In genomic region chrX:8211490-8212207, GRCm38 (mm10) we compare ENCODE assay signal across 24 mouse cellular contexts. TPM values are rescaled to one million over a fixed set of nuclear protein-coding genes. Genes with fewer than 3 reads are reported as not detected.
DNase-seq lines count a peak whose midpoint lies in the region; ATAC-seq and TF ChIP-seq lines count a peak whose summit lies in the region.
"Had no signal": no experiment of that assay in that cellular context is flagged by ENCODE, and none has a peak within 500 bp of the region (broad histone marks: within the 10 kb centered on the region; RNA-seq: fewer than 3 reads in every experiment).

No protein-coding gene starts in this region.

- TF ChIP-seq EP300 in liver, embryonic 14.5 days (IDR thresholded peaks at IDR 0.05; ENCODE audit: low read depth): 0 out of 2 replicates have a peak, but pooled peaks have one; percentile 10
- TF ChIP-seq EP300 in lung, postnatal 0 days (IDR thresholded peaks at IDR 0.05): peak; percentile 61

- 39% methylated on average over 7 of the region's 7 CpGs for WGBS in liver, embryonic 14.5 days (ENCODE audit: insufficient replicate concordance)
- WGBS in liver, embryonic 11.5 days: 68% methylated on average over 7 of the region's 7 CpGs
- 72% methylated on average over 7 of the region's 7 CpGs for WGBS in lung, postnatal 0 days
- WGBS in forebrain, postnatal 0 days: 80% methylated on average over 7 of the region's 7 CpGs

- no peak overlapping the region for H3K4me2 ChIP-seq in liver, embryonic 14.5 days (ENCODE audit: low read depth)
- no peak overlapping the region for H3K4me2 ChIP-seq in liver, embryonic 11.5 days
- no peak overlapping the region for H3K4me2 ChIP-seq in lung, postnatal 0 days (replicated peaks; ENCODE audit: low read depth, low read length)
- no peak overlapping the region for H3K4me2 ChIP-seq in forebrain, postnatal 0 days (ENCODE audit: low read depth)
- H3K4me2 ChIP-seq: embryonic facial prominence, embryonic 13.5 days; embryonic facial prominence, embryonic 15.5 days; forebrain, embryonic 12.5 days had no signal

- ATAC-seq in liver, embryonic 14.5 days (ENCODE audit: insufficient read depth): peak; percentile 15; the same call in 1 of the 2 replicates
- ATAC-seq in liver, embryonic 11.5 days (replicated peaks; ENCODE audit: low FRiP score): no peak
- ATAC-seq in lung, postnatal 0 days: no peak; the same call in 1 of the 2 replicates
- ATAC-seq in megakaryocyte progenitor cell, adult 5-6 weeks (replicated peaks; ENCODE audit: poor library complexity): peak; percentile 39; the same call in 1 of the 2 replicates
- no peak for ATAC-seq in forebrain, postnatal 0 days
- ATAC-seq: activated CD4-positive, CD25-positive, alpha-beta regulatory T cell, adult 4 months; forebrain, embryonic 14.5 days; forebrain, embryonic 16.5 days; Patski had no signal

- no peak for DNase-seq in liver, embryonic 14.5 days (ENCODE audit: low read depth in 3 of 3, low spot score in 3 of 3)
- DNase-seq in liver, embryonic 11.5 days (ENCODE audit: low spot score): no peak
- DNase-seq in lung, postnatal 0 days (ENCODE audit: low spot score): peak; percentile 35
- DNase-seq in lung, adult 18-20 months: no peak
- DNase-seq in forebrain, postnatal 0 days: no peak
- DNase-seq: adrenal gland, adult 8-10 months; adrenal gland, postnatal 14 days; adrenal gland, postnatal 36 days; cerebellum, adult 11-12 months; cerebellum, adult 2 months; cerebellum, adult 9-10 months; cerebellum, postnatal 10 days; cerebellum, postnatal 25 days had no signal

- no peak overlapping the region for H3K27ac ChIP-seq in liver, embryonic 14.5 days
- no peak overlapping the region for H3K27ac ChIP-seq in liver, embryonic 11.5 days (ENCODE audit: low read depth, low read length)
- H3K27ac ChIP-seq in lung, postnatal 0 days (ENCODE audit: low read length): no peak overlapping the region
- H3K27ac ChIP-seq in forebrain, postnatal 0 days (ENCODE audit: low read depth, low read length): no peak overlapping the region
- H3K27ac ChIP-seq: embryonic facial prominence, embryonic 13.5 days; embryonic facial prominence, embryonic 15.5 days; forebrain, embryonic 10.5 days; forebrain, embryonic 12.5 days had no signal

- no peak overlapping the region for H3K9ac ChIP-seq in liver, embryonic 14.5 days (replicated peaks)
- no peak overlapping the region for H3K9ac ChIP-seq in liver, embryonic 11.5 days (ENCODE audit: low read depth, low read length)
- no peak overlapping the region for H3K9ac ChIP-seq in lung, postnatal 0 days (replicated peaks; ENCODE audit: low read depth)
- H3K9ac ChIP-seq in forebrain, postnatal 0 days: no peak overlapping the region
- H3K9ac ChIP-seq: embryonic facial prominence, embryonic 13.5 days; embryonic facial prominence, embryonic 15.5 days; forebrain, embryonic 12.5 days had no signal

- H3K36me3 ChIP-seq in liver, embryonic 14.5 days (replicated peaks; ENCODE audit: control insufficient read depth, insufficient read depth, low read depth): no peaks in the 10 kb centered on the region
- H3K36me3 ChIP-seq in liver, embryonic 11.5 days (ENCODE audit: control insufficient read depth, insufficient read depth, low read length): no peaks in the 10 kb centered on the region
- H3K36me3 ChIP-seq in lung, postnatal 0 days (ENCODE audit: insufficient read depth, low read length): no peaks in the 10 kb centered on the region
- no peaks in the 10 kb centered on the region for H3K36me3 ChIP-seq in forebrain, postnatal 0 days (ENCODE audit: insufficient read depth)
- H3K36me3 ChIP-seq: embryonic facial prominence, embryonic 13.5 days; embryonic facial prominence, embryonic 15.5 days; forebrain, embryonic 10.5 days; forebrain, embryonic 12.5 days had no signal

- TF ChIP-seq CTCF in liver, embryonic 14.5 days (IDR thresholded peaks at IDR 0.05; ENCODE audit: low read depth): no peak
- no peak for TF ChIP-seq CTCF in lung, postnatal 0 days (IDR thresholded peaks at IDR 0.05)
- no peak for TF ChIP-seq CTCF in forebrain, postnatal 0 days (IDR thresholded peaks at IDR 0.05; ENCODE audit: low read depth)

- H3K4me3 ChIP-seq in liver, embryonic 14.5 days (ENCODE audit: insufficient read depth in 1 of 2, low read depth in 2 of 2, low read length in 2 of 2): no peak overlapping the region
- H3K4me3 ChIP-seq in liver, embryonic 11.5 days (ENCODE audit: low read depth, low read length): no peak overlapping the region
- H3K4me3 ChIP-seq in lung, postnatal 0 days (ENCODE audit: low read depth, low read length): no peak overlapping the region
- no peak overlapping the region for H3K4me3 ChIP-seq in forebrain, postnatal 0 days (ENCODE audit: low read depth, low read length)
- H3K4me3 ChIP-seq: embryonic facial prominence, embryonic 13.5 days; embryonic facial prominence, embryonic 15.5 days; erythroblast, embryonic 14.5 days; forebrain, embryonic 10.5 days; forebrain, embryonic 12.5 days had no signal

- H3K9me3 ChIP-seq in liver, embryonic 14.5 days (ENCODE audit: control insufficient read depth, low read length): no peaks in the 10 kb centered on the region
- H3K9me3 ChIP-seq in liver, embryonic 11.5 days (ENCODE audit: control insufficient read depth, low read length): no peaks in the 10 kb centered on the region
- no peaks in the 10 kb centered on the region for H3K9me3 ChIP-seq in lung, postnatal 0 days (ENCODE audit: low read length)
- no peaks in the 10 kb centered on the region for H3K9me3 ChIP-seq in forebrain, postnatal 0 days (ENCODE audit: low read length)
- H3K9me3 ChIP-seq: embryonic facial prominence, embryonic 13.5 days; embryonic facial prominence, embryonic 15.5 days; forebrain, embryonic 10.5 days; forebrain, embryonic 12.5 days had no signal

- H3K27me3 ChIP-seq in liver, embryonic 14.5 days (ENCODE audit: control insufficient read depth, insufficient read depth, low read length): no peaks in the 10 kb centered on the region
- H3K27me3 ChIP-seq in liver, embryonic 11.5 days (replicated peaks; ENCODE audit: control insufficient read depth, insufficient read depth, low read length): no peaks in the 10 kb centered on the region
- H3K27me3 ChIP-seq in lung, postnatal 0 days (replicated peaks; ENCODE audit: insufficient read depth, low read length): no peaks in the 10 kb centered on the region
- H3K27me3 ChIP-seq in forebrain, postnatal 0 days (ENCODE audit: insufficient read depth, low read length): no peaks in the 10 kb centered on the region
- H3K27me3 ChIP-seq: embryonic facial prominence, embryonic 13.5 days; embryonic facial prominence, embryonic 15.5 days; forebrain, embryonic 12.5 days had no signal

- H3K4me1 ChIP-seq in liver, embryonic 14.5 days (replicated peaks; ENCODE audit: control insufficient read depth in 2 of 2, insufficient read depth in 2 of 2, low read length in 1 of 2): peaks cover 0 to 3% of the 10 kb centered on the region in 2 experiments; a peak in 1 of 4 replicates
- H3K4me1 ChIP-seq in liver, embryonic 11.5 days (replicated peaks; ENCODE audit: control insufficient read depth, insufficient read depth, low read length): no peaks in the 10 kb centered on the region
- H3K4me1 ChIP-seq in lung, postnatal 0 days (ENCODE audit: insufficient read depth, low read depth, low read length): no peaks in the 10 kb centered on the region
- H3K4me1 ChIP-seq in forebrain, postnatal 0 days (ENCODE audit: insufficient read depth): no peaks in the 10 kb centered on the region
- H3K4me1 ChIP-seq: embryonic facial prominence, embryonic 13.5 days; embryonic facial prominence, embryonic 15.5 days; forebrain, embryonic 10.5 days; forebrain, embryonic 12.5 days had no signal

RNA-seq across cellular contexts. Expression of gene Porcn, which starts 5.3 kb away (rescaled TPM):
- 1.2 and 1.3 TPM in 2 replicates for polyA plus RNA-seq in liver, embryonic 14.5 days (2012; rRNA removed)
- 0.53 and 0.86 TPM in 2 replicates for polyA plus RNA-seq in liver, embryonic 14.5 days (2014; fragmentation: Nextera tagmentation; extraction: Ambion mirVana)
- polyA plus RNA-seq in liver, embryonic 11.5 days (2014; fragmentation: Nextera tagmentation; extraction: Ambion mirVana): 2.4 and 2.8 TPM in 2 replicates
- polyA plus RNA-seq in lung, postnatal 0 days (2015; fragmentation: Nextera tagmentation; extraction: Ambion mirVana): 20.3 and 22.3 TPM in 2 replicates
- 0.32 and 0.49 TPM in 2 replicates for total RNA-seq in megakaryocyte progenitor cell, adult 5-6 weeks (2015)
- total RNA-seq in megakaryocyte progenitor cell, adult 5-6 weeks (2017): not detected in 2 replicates
- total RNA-seq in forebrain, postnatal 0 days (2014; rRNA removed): 37.0 and 45.8 TPM in 2 replicates
- polyA plus RNA-seq in forebrain, postnatal 0 days (2015; fragmentation: Nextera tagmentation; extraction: Ambion mirVana): 39.4 and 46.6 TPM in 2 replicates

RNA-seq across cellular contexts. Expression of gene Ebp, which starts 18.3 kb away (rescaled TPM):
- 29.3 and 39.5 TPM in 2 replicates for polyA plus RNA-seq in liver, embryonic 14.5 days (2012; rRNA removed)
- polyA plus RNA-seq in liver, embryonic 14.5 days (2014; fragmentation: Nextera tagmentation; extraction: Ambion mirVana): 64.0 and 69.6 TPM in 2 replicates
- polyA plus RNA-seq in liver, embryonic 11.5 days (2014; fragmentation: Nextera tagmentation; extraction: Ambion mirVana): 54.7 and 55.6 TPM in 2 replicates
- polyA plus RNA-seq in lung, postnatal 0 days (2015; fragmentation: Nextera tagmentation; extraction: Ambion mirVana): 51.0 and 58.1 TPM in 2 replicates
- total RNA-seq in megakaryocyte progenitor cell, adult 5-6 weeks (2015): 53.5 and 55.4 TPM in 2 replicates
- total RNA-seq in megakaryocyte progenitor cell, adult 5-6 weeks (2017): 81.8 and 96.9 TPM in 2 replicates
- total RNA-seq in forebrain, postnatal 0 days (2014; rRNA removed): 11.3 and 14.3 TPM in 2 replicates
- polyA plus RNA-seq in forebrain, postnatal 0 days (2015; fragmentation: Nextera tagmentation; extraction: Ambion mirVana): 20.0 and 23.9 TPM in 2 replicates

RNA-seq across cellular contexts. Expression of gene Tbc1d25, which starts 35.7 kb away (rescaled TPM):
- polyA plus RNA-seq in liver, embryonic 14.5 days (2012; rRNA removed): 5.4 TPM in 2 replicates
- polyA plus RNA-seq in liver, embryonic 14.5 days (2014; fragmentation: Nextera tagmentation; extraction: Ambion mirVana): 4.2 and 4.9 TPM in 2 replicates
- 10.5 and 11.1 TPM in 2 replicates for polyA plus RNA-seq in liver, embryonic 11.5 days (2014; fragmentation: Nextera tagmentation; extraction: Ambion mirVana)
- 7.8 and 9.1 TPM in 2 replicates for polyA plus RNA-seq in lung, postnatal 0 days (2015; fragmentation: Nextera tagmentation; extraction: Ambion mirVana)
- total RNA-seq in megakaryocyte progenitor cell, adult 5-6 weeks (2015): 9.8 and 13.9 TPM in 2 replicates
- 5.5 and 5.8 TPM in 2 replicates for total RNA-seq in megakaryocyte progenitor cell, adult 5-6 weeks (2017)
- total RNA-seq in forebrain, postnatal 0 days (2014; rRNA removed): 16.3 and 19.3 TPM in 2 replicates
- polyA plus RNA-seq in forebrain, postnatal 0 days (2015; fragmentation: Nextera tagmentation; extraction: Ambion mirVana): 19.4 and 22.7 TPM in 2 replicates

RNA-seq across cellular contexts. Expression of gene Ftsj1, which starts 40.6 kb away (rescaled TPM):
- polyA plus RNA-seq in liver, embryonic 14.5 days (2012; rRNA removed): 23.9 and 27.1 TPM in 2 replicates
- polyA plus RNA-seq in liver, embryonic 14.5 days (2014; fragmentation: Nextera tagmentation; extraction: Ambion mirVana): 35.2 and 37.5 TPM in 2 replicates
- 59.6 and 62.7 TPM in 2 replicates for polyA plus RNA-seq in liver, embryonic 11.5 days (2014; fragmentation: Nextera tagmentation; extraction: Ambion mirVana)
- 24.2 and 26.5 TPM in 2 replicates for polyA plus RNA-seq in lung, postnatal 0 days (2015; fragmentation: Nextera tagmentation; extraction: Ambion mirVana)
- 28.1 and 36.6 TPM in 2 replicates for total RNA-seq in megakaryocyte progenitor cell, adult 5-6 weeks (2015)
- total RNA-seq in megakaryocyte progenitor cell, adult 5-6 weeks (2017): 23.7 and 25.1 TPM in 2 replicates
- total RNA-seq in forebrain, postnatal 0 days (2014; rRNA removed): 36.9 and 44.9 TPM in 2 replicates
- 40.0 and 45.4 TPM in 2 replicates for polyA plus RNA-seq in forebrain, postnatal 0 days (2015; fragmentation: Nextera tagmentation; extraction: Ambion mirVana)

RNA-seq across cellular contexts. Expression of gene Slc38a5, which starts 59.3 kb away (rescaled TPM):
- polyA plus RNA-seq in liver, embryonic 14.5 days (2012; rRNA removed): 45.7 and 54.8 TPM in 2 replicates
- 73.4 and 84.8 TPM in 2 replicates for polyA plus RNA-seq in liver, embryonic 14.5 days (2014; fragmentation: Nextera tagmentation; extraction: Ambion mirVana)
- 77.7 and 84.1 TPM in 2 replicates for polyA plus RNA-seq in liver, embryonic 11.5 days (2014; fragmentation: Nextera tagmentation; extraction: Ambion mirVana)
- 88.1 and 90.0 TPM in 2 replicates for polyA plus RNA-seq in lung, postnatal 0 days (2015; fragmentation: Nextera tagmentation; extraction: Ambion mirVana)
- total RNA-seq in megakaryocyte progenitor cell, adult 5-6 weeks (2015): 6.6 and 12.0 TPM in 2 replicates
- total RNA-seq in megakaryocyte progenitor cell, adult 5-6 weeks (2017): 3.2 and 8.6 TPM in 2 replicates
- 15.3 and 20.8 TPM in 2 replicates for total RNA-seq in forebrain, postnatal 0 days (2014; rRNA removed)
- polyA plus RNA-seq in forebrain, postnatal 0 days (2015; fragmentation: Nextera tagmentation; extraction: Ambion mirVana): 21.5 and 25.0 TPM in 2 replicates
- total RNA-seq: adrenal gland, adult 8-10 months; adrenal gland, postnatal 36 days had no signal
- polyA plus RNA-seq: C2C12, Patski had no signal

Comparison
In these comparisons a context has a peak if more than half of its experiments do, and no peak if none do; other contexts are left out.
1. ATAC-seq: peak in liver, embryonic 14.5 days (single experiment) and megakaryocyte progenitor cell, adult 5-6 weeks (single experiment); none in liver, embryonic 11.5 days (single experiment), lung, postnatal 0 days (single experiment) and forebrain, postnatal 0 days (single experiment).